Mouse (Mus musculus) MEL (cell line): ENCODE data around the gene Epha3. TPM values are rescaled to one million over a fixed set of nuclear protein-coding genes. Genes with fewer than 3 reads are reported as not detected.

Experiments
- DNase-seq: peaks from one replicate; pipeline ENCODE4 v3.0.0; 2011; ENCODE audit warnings: low read depth, low spot score
- H3K27ac ChIP-seq: 2 replicates; pipeline ENCODE4 v1.5.1; 2012; ENCODE audit warnings: low read depth, mild to moderate bottlenecking, control low read depth, low read length, moderate library complexity; ENCODE audit not compliant: control insufficient read depth
- H3K27me3 ChIP-seq, 2 experiments: fragments of 150-350 bp in 1 of 2; sonication (generic) in 1 of 2; 2 replicates each; pipeline ENCODE4 v1.6.1; 2012; ENCODE audit warnings: low read length in 2 of 2, mild to moderate bottlenecking in 2 of 2, improper control_type of control experiment in 1 of 2, moderate library complexity in 1 of 2; ENCODE audit not compliant: insufficient read depth in 2 of 2, control insufficient read depth in 1 of 2
- H3K36me3 ChIP-seq, 2 experiments: 2 replicates each; pipeline ENCODE4 v1.6.1; 2012 to 2014; ENCODE audit warnings: low read length in 2 of 2, improper control_type of control experiment in 1 of 2, inconsistent platforms in 1 of 2, mild to moderate bottlenecking in 1 of 2; ENCODE audit not compliant: insufficient read depth in 2 of 2, control insufficient read depth in 1 of 2
- H3K4me1 ChIP-seq, 2 experiments: fragments of 150-350 bp in 1 of 2; sonication (generic) in 1 of 2; 2 replicates each; pipeline ENCODE4 v1.6.1; 2012; ENCODE audit warnings: low read length in 2 of 2, improper control_type of control experiment in 1 of 2, mild to moderate bottlenecking in 1 of 2; ENCODE audit not compliant: insufficient read depth in 2 of 2, control insufficient read depth in 1 of 2
- H3K4me3 ChIP-seq, 2 experiments: fragments of 150-350 bp in 1 of 2; sonication (generic) in 1 of 2; 2 replicates each; pipeline ENCODE4 v1.5.1; 2012; ENCODE audit warnings: low read depth in 2 of 2, low read length in 2 of 2, mild to moderate bottlenecking in 2 of 2, moderate library complexity in 2 of 2, control low read depth in 1 of 2, improper control_type of control experiment in 1 of 2; ENCODE audit not compliant: control insufficient read depth in 1 of 2, insufficient read depth in 1 of 2
- H3K79me2 ChIP-seq: 2 replicates; pipeline ENCODE4 v1.6.1; 2012; ENCODE audit warnings: mild to moderate bottlenecking, low read length, moderate library complexity; ENCODE audit not compliant: control insufficient read depth, poor library complexity, insufficient read depth
- H3K9ac ChIP-seq: 2 replicates; pipeline ENCODE4 v1.6.1; 2012; ENCODE audit warnings: low read depth, mild to moderate bottlenecking, control low read depth, low read length, moderate library complexity; ENCODE audit not compliant: control insufficient read depth, poor library complexity, severe bottlenecking
- H3K9me3 ChIP-seq: fragments of 150-350 bp; sonication (generic); replicated peaks from 2 replicates; pipeline ENCODE4 v1.6.1; 2012; ENCODE audit warnings: mild to moderate bottlenecking, low read length, improper control_type of control experiment, moderate library complexity; ENCODE audit not compliant: insufficient read depth
- CHD2 ChIP-seq: IDR thresholded peaks from 2 replicates; pipeline ENCODE4 v1.6.1; 2011; ENCODE audit warnings: low read length, improper control_type of control experiment
- CTCF ChIP-seq, 3 experiments: IDR thresholded peaks in 2 of 3; conservative IDR thresholded peaks in 1 of 3; 2 replicates each; pipeline ENCODE4 v1.5.1; 2011 to 2012; ENCODE audit warnings: low read length in 3 of 3, low read depth in 2 of 3, mild to moderate bottlenecking in 2 of 3, improper control_type of control experiment in 1 of 3, inconsistent platforms in 1 of 3, mixed read lengths in 1 of 3, moderate library complexity in 1 of 3; ENCODE audit not compliant: control insufficient read depth in 1 of 3, insufficient read depth in 1 of 3, poor library complexity in 1 of 3, severe bottlenecking in 1 of 3
- ETS1 ChIP-seq: IDR thresholded peaks from 2 replicates; pipeline ENCODE4 v1.6.1; 2012; ENCODE audit warnings: low read depth, mild to moderate bottlenecking, inconsistent platforms, low read length, improper control_type of control experiment, moderate library complexity
- GABPA ChIP-seq: IDR thresholded peaks from 2 replicates; pipeline ENCODE4 v1.6.1; 2012; ENCODE audit warnings: low read depth, mild to moderate bottlenecking, inconsistent platforms, low read length, improper control_type of control experiment, moderate library complexity
- HCFC1 ChIP-seq: IDR thresholded peaks from 2 replicates; pipeline ENCODE4 v1.6.1; 2012; ENCODE audit warnings: low read depth, mild to moderate bottlenecking, inconsistent platforms, low read length, improper control_type of control experiment, moderate library complexity
- JUND ChIP-seq: IDR thresholded peaks from 2 replicates; pipeline ENCODE4 v1.6.1; 2011; ENCODE audit warnings: low read depth, mild to moderate bottlenecking, improper control_type of control experiment, low read length
- KAT2A ChIP-seq: conservative IDR thresholded peaks from 2 replicates; pipeline ENCODE4 v1.6.1; 2012; ENCODE audit warnings: low read depth, low read length, improper control_type of control experiment, inconsistent platforms
- MAFK ChIP-seq: IDR thresholded peaks from 2 replicates; pipeline ENCODE4 v1.6.1; 2011; ENCODE audit warnings: low read depth, mild to moderate bottlenecking, low read length, improper control_type of control experiment, borderline replicate concordance
- MEF2A ChIP-seq: IDR thresholded peaks from 2 replicates; pipeline ENCODE4 v1.6.1; 2014; ENCODE audit warnings: low read depth, mild to moderate bottlenecking, inconsistent platforms, low read length, improper control_type of control experiment; ENCODE audit not compliant: poor library complexity, insufficient replicate concordance, severe bottlenecking; ENCODE audit errors: extremely low read depth
- MYC ChIP-seq: IDR thresholded peaks from 2 replicates; pipeline ENCODE4 v1.6.1; 2011; ENCODE audit warnings: low read depth, mild to moderate bottlenecking, low read length, improper control_type of control experiment, moderate library complexity
- POLR2A ChIP-seq, 2 experiments: IDR thresholded peaks; 2 replicates each; pipeline ENCODE4 v1.6.1; 2011 to 2012; ENCODE audit warnings: low read length in 2 of 2, mild to moderate bottlenecking in 2 of 2, control low read depth in 1 of 2, improper control_type of control experiment in 1 of 2, low read depth in 1 of 2, moderate library complexity in 1 of 2; ENCODE audit not compliant: control insufficient read depth in 1 of 2, insufficient read depth in 1 of 2, poor library complexity in 1 of 2
- RAD21 ChIP-seq: IDR thresholded peaks from 2 replicates; pipeline ENCODE4 v1.6.1; 2011; ENCODE audit warnings: mild to moderate bottlenecking, low read depth, low read length, improper control_type of control experiment
- RCOR1 ChIP-seq: IDR thresholded peaks from 2 replicates; pipeline ENCODE4 v1.6.1; 2012; ENCODE audit warnings: low read depth, mild to moderate bottlenecking, inconsistent platforms, low read length, improper control_type of control experiment
- SMC3 ChIP-seq: IDR thresholded peaks from 2 replicates; pipeline ENCODE4 v1.6.1; 2011; ENCODE audit warnings: low read depth, low read length, improper control_type of control experiment
- TAL1 ChIP-seq: IDR thresholded peaks from 2 replicates; pipeline ENCODE4 v1.6.1; 2012; ENCODE audit warnings: mild to moderate bottlenecking, inconsistent platforms, low read length, moderate library complexity, mixed read lengths
- UBTF ChIP-seq: IDR thresholded peaks from 2 replicates; pipeline ENCODE4 v1.6.1; 2012; ENCODE audit warnings: low read depth, mild to moderate bottlenecking, inconsistent platforms, low read length, improper control_type of control experiment, moderate library complexity, borderline replicate concordance; ENCODE audit not compliant: insufficient read depth
- USF1 ChIP-seq: IDR thresholded peaks from 2 replicates; pipeline ENCODE4 v1.6.1; 2014; ENCODE audit warnings: low read depth, mild to moderate bottlenecking, inconsistent platforms, low read length, improper control_type of control experiment, moderate library complexity
- ZC3H11A ChIP-seq: IDR thresholded peaks from 2 replicates; pipeline ENCODE4 v1.6.1; 2012; ENCODE audit warnings: low read depth, mild to moderate bottlenecking, inconsistent platforms, low read length, improper control_type of control experiment
- ZKSCAN1 ChIP-seq: IDR thresholded peaks from 2 replicates; pipeline ENCODE4 v1.6.1; 2012; ENCODE audit warnings: low read depth, mild to moderate bottlenecking, inconsistent platforms, low read length, improper control_type of control experiment, moderate library complexity
- ZMIZ1 ChIP-seq: IDR thresholded peaks from 2 replicates; pipeline ENCODE4 v1.6.1; 2012; ENCODE audit warnings: low read depth, mild to moderate bottlenecking, inconsistent platforms, low read length, improper control_type of control experiment, moderate library complexity
- ZNF384 ChIP-seq: IDR thresholded peaks from 2 replicates; pipeline ENCODE4 v1.6.1; 2012; ENCODE audit warnings: low read depth, mild to moderate bottlenecking, inconsistent platforms, low read length, improper control_type of control experiment
- polyA plus RNA-seq, 2 experiments: library from polyadenylated mRNA; stranded (reverse) in 1 of 2; unstranded in 1 of 2; fragments of >175 nt in 1 of 2; fragments of >200 nt in 1 of 2; gene quantifications; 2 replicates each; pipeline versions ENCODE4 v1.2.1 to v1.2.4; 2012; ENCODE audit warnings: low replicate concordance in 2 of 2, low read depth in 1 of 2; ENCODE audit not compliant: insufficient read length in 2 of 2, insufficient read depth in 1 of 2, missing spikeins in 1 of 2
- total RNA-seq: library from RNA; depleted of rRNA; stranded (reverse); fragments of 300-350 nt; gene quantifications from 2 replicates; pipeline ENCODE4 v1.2.3, GENCODE M21; 2012

The Epha3 gene
- total and polyA plus RNA-seq, 3 experiments = not detected

DNA sequence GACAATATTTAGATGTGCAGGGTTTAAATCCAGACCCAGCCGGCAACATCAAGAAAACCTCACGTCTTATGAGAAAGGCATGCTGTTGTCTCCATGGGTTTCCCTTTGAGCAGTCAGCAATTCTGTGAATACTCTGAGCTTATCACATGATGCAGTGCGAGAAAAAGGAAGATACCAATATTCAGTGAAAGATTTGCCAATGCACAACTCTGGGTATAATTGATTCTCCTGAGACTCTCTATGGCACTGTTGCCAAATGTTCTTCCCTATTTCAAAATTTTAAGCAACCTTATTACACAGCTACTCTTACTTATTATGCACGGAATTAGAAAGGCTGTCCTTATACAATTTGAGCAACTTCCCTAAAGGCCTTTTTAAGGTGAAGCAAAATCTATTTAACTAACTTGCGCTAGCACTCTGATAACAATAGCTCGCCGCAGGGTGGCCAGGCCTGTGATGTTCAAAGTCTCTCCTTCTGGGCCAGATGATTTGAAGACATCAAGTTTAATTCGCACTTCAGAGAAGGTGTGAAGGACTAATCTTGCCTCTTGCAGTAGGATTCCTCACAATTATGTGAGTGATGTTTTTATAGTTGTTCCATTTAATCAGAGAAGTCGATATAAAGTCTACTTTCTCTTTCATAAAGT is 120.6 kb downstream of the Epha3 start:
- Histone ChIP-seq H3K27me3 (no peaks in the 10 kb centered on the region; a peak in 1 of 4 replicates), H3K9ac (no peak overlapping the region), H3K4me1 (no peaks in the 10 kb centered on the region), H3K4me3 (no peak overlapping the region), H3K79me2 (no peaks in the 10 kb centered on the region), H3K36me3 (no peaks in the 10 kb centered on the region), H3K9me3 (no peaks in the 10 kb centered on the region), H3K27ac (no peak overlapping the region)
- DNase-seq = no peak
- no peak for TF ChIP-seq MYC
- no peak for TF ChIP-seq ZMIZ1
- no peak for TF ChIP-seq USF1
- TF ChIP-seq RAD21 = no peak
- TF ChIP-seq CTCF (IDR thresholded peaks at IDR 0.05 in 2 of 3, conservative IDR thresholded peaks at IDR 0.05 in 1 of 3; ENCODE audit: control insufficient read depth in 1 of 3, insufficient read depth in 1 of 3, low read depth in 2 of 3, low read length in 3 of 3, poor library complexity in 1 of 3, severe bottlenecking in 1 of 3) = no peak
- TF ChIP-seq MAFK = no peak
- no peak for TF ChIP-seq SMC3
- no peak for TF ChIP-seq RCOR1
- TF ChIP-seq TAL1 = no peak
- no peak for TF ChIP-seq CHD2
- no peak for TF ChIP-seq UBTF

DNA sequence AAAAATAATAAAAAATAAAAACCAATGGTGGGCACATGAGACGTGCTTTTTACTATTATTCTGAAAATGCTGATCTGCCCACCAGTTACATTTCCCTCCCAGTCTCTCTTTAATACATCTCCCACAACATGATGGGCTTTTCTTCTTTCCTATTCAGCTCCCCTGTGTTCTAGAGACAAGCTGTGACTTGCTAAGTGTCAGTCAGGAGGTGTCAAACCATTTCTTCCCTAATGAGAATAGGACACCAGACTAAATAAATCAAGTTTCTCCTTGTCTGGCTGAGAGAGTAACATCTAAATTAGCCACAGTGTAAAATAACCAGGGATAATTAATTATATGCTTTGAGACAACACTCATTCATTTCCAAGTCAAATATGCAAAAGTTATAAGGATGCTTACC is 144.7 kb downstream of the Epha3 start:
- Histone ChIP-seq H3K4me3 (no peak overlapping the region), H3K27me3 (no peaks in the 10 kb centered on the region), H3K79me2 (no peaks in the 10 kb centered on the region), H3K9ac (no peak overlapping the region), H3K36me3 (no peaks in the 10 kb centered on the region), H3K9me3 (no peaks in the 10 kb centered on the region)
- DNase-seq = no peak
- TF ChIP-seq CTCF (IDR thresholded peaks at IDR 0.05 in 2 of 3, conservative IDR thresholded peaks at IDR 0.05 in 1 of 3; ENCODE audit: control insufficient read depth in 1 of 3, insufficient read depth in 1 of 3, low read depth in 2 of 3, low read length in 3 of 3, poor library complexity in 1 of 3, severe bottlenecking in 1 of 3) (no peak), JUND (no peak), ETS1 (no peak), TAL1 (no peak), POLR2A (IDR thresholded peaks at IDR 0.05; ENCODE audit: control insufficient read depth in 1 of 2, insufficient read depth in 1 of 2, low read depth in 1 of 2, low read length in 2 of 2, poor library complexity in 1 of 2) (no peak), UBTF (no peak), ZC3H11A (no peak), MEF2A (no peak), HCFC1 (no peak), GABPA (no peak), CHD2 (no peak), RCOR1 (no peak), ZKSCAN1 (no peak), KAT2A (no peak), ZNF384 (no peak), MAFK (no peak), USF1 (no peak)
- TF ChIP-seq, all 39 proteins: peak for 0
- Histone ChIP-seq H3K4me1 (no peaks in the 10 kb centered on the region), H3K27ac (no peak overlapping the region)
